Mouse (Mus musculus): Measurements from ENCODE around the gene Tns4. TPM values are rescaled to one million over a fixed set of nuclear protein-coding genes. Genes with fewer than 3 reads are reported as not detected.

Tns4 gene
- total and polyA plus RNA-seq, 3 experiments: 0.03 TPM; not detected in 2

DNA sequence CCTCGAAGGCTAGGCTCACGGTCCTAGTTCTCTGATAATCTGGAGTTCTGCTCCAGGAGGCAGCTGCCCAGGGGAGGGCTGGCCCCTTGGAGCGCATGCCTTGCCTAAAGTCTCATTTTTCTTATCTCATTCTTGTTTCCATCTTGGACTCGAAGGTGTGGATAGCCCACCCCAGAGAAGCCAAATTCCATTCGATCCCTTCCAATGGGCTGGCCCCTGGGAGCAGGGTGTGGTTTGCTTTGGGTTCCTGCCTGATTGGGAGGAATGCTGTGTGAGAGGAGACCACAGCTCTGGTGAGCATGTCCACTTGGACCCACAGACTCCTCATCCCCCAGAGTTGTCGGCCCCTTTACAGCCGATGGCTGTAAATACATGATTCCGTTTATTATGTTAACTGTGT is 12.6 kb upstream of the Tns4 start:
- H3K9me3 ChIP-seq (replicated peaks; ENCODE audit: insufficient read depth, low read length): no peaks in the 10 kb centered on the region
- no peak overlapping the region for H3K27ac ChIP-seq (ENCODE audit: control insufficient read depth, low read depth, low read length)
- no peak overlapping the region for H3K9ac ChIP-seq (ENCODE audit: control insufficient read depth, low read depth, low read length, poor library complexity, severe bottlenecking)
- H3K4me3 ChIP-seq (ENCODE audit: control insufficient read depth in 1 of 2, insufficient read depth in 1 of 2, low read depth in 2 of 2, low read length in 2 of 2): no peak overlapping the region
- TF ChIP-seq TBP (IDR thresholded peaks at IDR 0.05; ENCODE audit: low read depth, low read length) (no peak), BHLHE40 (IDR thresholded peaks at IDR 0.05; ENCODE audit: borderline replicate concordance, low read depth, low read length) (no peak), MXI1 (IDR thresholded peaks at IDR 0.05; ENCODE audit: low read depth, low read length) (no peak), ZMIZ1 (IDR thresholded peaks at IDR 0.05; ENCODE audit: low read depth, low read length) (no peak), ZNF384 (IDR thresholded peaks at IDR 0.05; ENCODE audit: low read depth, low read length) (no peak), KAT2A (conservative IDR thresholded peaks at IDR 0.05; ENCODE audit: low read depth, low read length) (no peak), SIN3A (IDR thresholded peaks at IDR 0.05; ENCODE audit: low read length) (no peak), NRF1 (IDR thresholded peaks at IDR 0.05; ENCODE audit: insufficient read depth, low read depth, low read length, poor library complexity, severe bottlenecking) (no peak), GABPA (IDR thresholded peaks at IDR 0.05; ENCODE audit: low read depth, low read length) (no peak), CHD2 (IDR thresholded peaks at IDR 0.05; ENCODE audit: low read length) (no peak), RCOR1 (IDR thresholded peaks at IDR 0.05; ENCODE audit: low read depth, low read length) (no peak), ZKSCAN1 (IDR thresholded peaks at IDR 0.05; ENCODE audit: low read depth, low read length) (no peak), MYB (IDR thresholded peaks at IDR 0.05; ENCODE audit: low read depth, low read length) (no peak), ELF1 (IDR thresholded peaks at IDR 0.05; ENCODE audit: low read depth, low read length) (no peak), MAFK (IDR thresholded peaks at IDR 0.05; ENCODE audit: borderline replicate concordance, low read depth, low read length) (no peak), USF2 (IDR thresholded peaks at IDR 0.05; ENCODE audit: borderline replicate concordance in 1 of 2, insufficient read depth in 1 of 2, low read depth in 1 of 2, low read length in 2 of 2) (no peak), POLR2A (IDR thresholded peaks at IDR 0.05; ENCODE audit: control insufficient read depth in 1 of 2, insufficient read depth in 1 of 2, low read depth in 1 of 2, low read length in 2 of 2, poor library complexity in 1 of 2) (no peak), MYC (IDR thresholded peaks at IDR 0.05; ENCODE audit: low read depth, low read length) (no peak), POLR2AphosphoS2 (IDR thresholded peaks at IDR 0.05; ENCODE audit: low read length) (no peak)
- no peaks in the 10 kb centered on the region for H3K27me3 ChIP-seq (ENCODE audit: control insufficient read depth in 1 of 2, insufficient read depth in 2 of 2, low read length in 2 of 2)
- peaks cover 0 to 31% of the 10 kb centered on the region in 2 experiments; a peak in 2 of 4 replicates for H3K36me3 ChIP-seq (ENCODE audit: control insufficient read depth in 1 of 2, insufficient read depth in 2 of 2, low read length in 2 of 2)
- no peak for DNase-seq (ENCODE audit: low read depth, low spot score)
- no peaks in the 10 kb centered on the region for H3K79me2 ChIP-seq (ENCODE audit: control insufficient read depth, insufficient read depth, low read length, poor library complexity)
- peaks cover 24 to 45% of the 10 kb centered on the region in 2 experiments for H3K4me1 ChIP-seq (ENCODE audit: control insufficient read depth in 1 of 2, insufficient read depth in 2 of 2, low read length in 2 of 2)

DNA sequence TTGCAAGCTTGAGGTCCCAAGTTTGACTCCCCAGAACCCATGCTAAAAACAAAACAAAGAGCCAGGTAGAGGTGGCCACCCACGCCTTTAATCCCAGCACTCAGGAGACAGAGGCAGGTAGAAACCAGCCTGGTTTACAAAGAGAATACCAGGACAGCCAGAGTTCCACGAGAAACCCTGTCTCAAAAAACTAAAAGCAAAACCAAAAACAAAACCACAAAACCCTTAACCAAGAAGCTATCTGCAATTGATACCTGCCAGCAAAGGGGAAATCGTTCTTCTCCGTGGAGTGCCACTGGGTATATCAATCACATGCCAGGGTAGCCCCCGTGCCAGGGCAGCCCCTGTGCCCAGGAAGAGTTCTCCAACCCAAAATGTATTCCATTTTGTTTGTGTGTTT is 11.1 kb upstream of the Tns4 start:
- Histone ChIP-seq H3K27ac (ENCODE audit: control insufficient read depth, low read depth, low read length) (no peak overlapping the region), H3K4me1 (ENCODE audit: control insufficient read depth in 1 of 2, insufficient read depth in 2 of 2, low read length in 2 of 2) (peaks cover 12 to 30% of the 10 kb centered on the region in 2 experiments), H3K79me2 (ENCODE audit: control insufficient read depth, insufficient read depth, low read length, poor library complexity) (no peaks in the 10 kb centered on the region), H3K36me3 (ENCODE audit: control insufficient read depth in 1 of 2, insufficient read depth in 2 of 2, low read length in 2 of 2) (peaks cover 0 to 16% of the 10 kb centered on the region in 2 experiments; a peak in 2 of 4 replicates), H3K4me3 (ENCODE audit: control insufficient read depth in 1 of 2, insufficient read depth in 1 of 2, low read depth in 2 of 2, low read length in 2 of 2) (peak overlapping the region; percentile 11 to 19), H3K27me3 (ENCODE audit: control insufficient read depth in 1 of 2, insufficient read depth in 2 of 2, low read length in 2 of 2) (no peaks in the 10 kb centered on the region), H3K9ac (ENCODE audit: control insufficient read depth, low read depth, low read length, poor library complexity, severe bottlenecking) (peak overlapping the region; percentile 20; the same call in 1 of the 2 replicates), H3K9me3 (replicated peaks; ENCODE audit: insufficient read depth, low read length) (no peaks in the 10 kb centered on the region)
- no peak for DNase-seq (ENCODE audit: low read depth, low spot score)
- no peak for TF ChIP-seq NELFE (IDR thresholded peaks at IDR 0.05; ENCODE audit: low read depth, low read length)
- TF ChIP-seq ELF1 (IDR thresholded peaks at IDR 0.05; ENCODE audit: low read depth, low read length): no peak
- no peak for TF ChIP-seq MAX (IDR thresholded peaks at IDR 0.05; ENCODE audit: low read length)
- no peak for TF ChIP-seq USF1 (IDR thresholded peaks at IDR 0.05; ENCODE audit: low read depth, low read length)
- no peak for TF ChIP-seq KAT2A (conservative IDR thresholded peaks at IDR 0.05; ENCODE audit: low read depth, low read length)
- TF ChIP-seq ZNF384 (IDR thresholded peaks at IDR 0.05; ENCODE audit: low read depth, low read length): no peak; the same call in 1 of the 2 replicates
- TF ChIP-seq ZKSCAN1 (IDR thresholded peaks at IDR 0.05; ENCODE audit: low read depth, low read length): peak; percentile 57; the same call in 1 of the 2 replicates
- TF ChIP-seq CHD1 (IDR thresholded peaks at IDR 0.05; ENCODE audit: low read depth, low read length): no peak
- no peak for TF ChIP-seq GABPA (IDR thresholded peaks at IDR 0.05; ENCODE audit: low read depth, low read length)
- no peak for TF ChIP-seq MAFK (IDR thresholded peaks at IDR 0.05; ENCODE audit: borderline replicate concordance, low read depth, low read length)
- TF ChIP-seq UBTF (IDR thresholded peaks at IDR 0.05; ENCODE audit: borderline replicate concordance, insufficient read depth, low read depth, low read length): no peak
- no peak for TF ChIP-seq ETS1 (IDR thresholded peaks at IDR 0.05; ENCODE audit: low read depth, low read length)
- no peak for TF ChIP-seq MEF2A (IDR thresholded peaks at IDR 0.05; ENCODE audit: extremely low read depth, insufficient replicate concordance, low read depth, low read length, poor library complexity, severe bottlenecking)
- no peak for TF ChIP-seq NRF1 (IDR thresholded peaks at IDR 0.05; ENCODE audit: insufficient read depth, low read depth, low read length, poor library complexity, severe bottlenecking)
- 0 out of 2 replicates have a peak, but pooled peaks have one; percentile 38 for TF ChIP-seq SIN3A (IDR thresholded peaks at IDR 0.05; ENCODE audit: low read length)
- no peak for TF ChIP-seq TAL1 (IDR thresholded peaks at IDR 0.05; ENCODE audit: low read length)
- TF ChIP-seq EP300 (IDR thresholded peaks at IDR 0.05; ENCODE audit: low read depth in 1 of 2, low read length in 2 of 2): peak in 1 of 2 experiments; percentile 42; a peak in 3 of 4 replicates
- no peak for TF ChIP-seq JUND (IDR thresholded peaks at IDR 0.05; ENCODE audit: low read depth, low read length)
- TF ChIP-seq MYC (IDR thresholded peaks at IDR 0.05; ENCODE audit: low read depth, low read length): no peak
- peak; percentile 57 for TF ChIP-seq RCOR1 (IDR thresholded peaks at IDR 0.05; ENCODE audit: low read depth, low read length)
